Mouse (Mus musculus) brain, embryonic 14.5 days (tissue): ENCODE data around the gene Bcl2l15.

Experiments used
- CTCF ChIP-seq: fragments of 200-500 bp; IDR thresholded peaks from 2 replicates; pipeline ENCODE4 v1.5.1; 2012; ENCODE audit warnings: inconsistent platforms, mild to moderate bottlenecking, moderate library complexity, borderline replicate concordance; ENCODE audit not compliant: insufficient read depth, insufficient read length; ENCODE audit errors: extremely low read depth
- POLR2A ChIP-seq: fragments of 200-500 bp; IDR thresholded peaks from 2 replicates; pipeline ENCODE4 v1.6.1; 2012; ENCODE audit warnings: mild to moderate bottlenecking, inconsistent platforms, borderline replicate concordance; ENCODE audit not compliant: poor library complexity, insufficient read depth, insufficient read length, severe bottlenecking; ENCODE audit errors: extremely low read depth

DNA sequence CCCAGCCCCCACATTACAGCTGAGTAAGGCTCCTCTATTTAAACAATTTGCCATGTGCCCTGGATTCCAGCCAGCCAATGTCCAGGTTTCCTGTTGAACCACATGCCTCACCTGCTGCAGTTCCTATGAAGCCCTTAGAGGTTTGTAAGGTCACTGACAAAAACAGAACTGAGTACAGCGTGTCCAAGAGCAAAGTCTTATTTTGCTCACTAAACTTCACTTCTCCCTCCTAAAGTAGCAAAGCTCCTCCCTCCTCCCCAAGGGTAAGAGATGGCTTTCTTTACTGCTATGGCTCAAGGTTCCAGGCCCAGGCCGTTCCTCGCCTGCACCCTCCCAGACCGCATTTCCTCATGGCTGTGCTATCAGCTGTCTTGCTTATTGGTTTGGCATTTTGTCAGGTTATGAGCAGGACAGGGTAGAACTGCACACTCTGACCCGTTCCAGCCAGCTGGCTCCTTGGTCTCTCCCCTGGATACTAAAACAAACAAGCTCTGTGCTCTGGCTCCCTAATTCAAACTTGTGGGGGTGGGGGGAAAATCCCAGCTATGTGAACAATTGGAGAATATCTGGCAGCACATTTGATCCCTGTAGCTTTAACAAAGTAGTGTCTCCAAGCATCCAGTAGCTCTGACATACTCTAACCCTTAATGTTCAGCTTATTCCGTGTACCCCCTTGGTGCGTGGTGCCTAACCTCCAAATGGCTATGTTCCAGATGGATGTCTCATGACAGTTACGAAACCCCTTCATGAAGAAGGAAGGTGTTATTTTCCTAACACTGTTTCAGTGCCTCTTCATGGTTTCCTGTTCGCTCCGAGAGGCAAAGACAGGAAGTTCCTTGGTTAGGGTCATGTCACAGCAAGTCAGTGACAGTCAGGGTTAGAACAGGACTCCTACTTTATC is 30.5 kb upstream of the Bcl2l15 start:
- TF ChIP-seq CTCF: no peak
- no peak for TF ChIP-seq POLR2A
